Mouse (Mus musculus) bone marrow macrophage, adult 2 months (primary cell): ENCODE results near the gene Zfp335. TPM values are rescaled to one million over a fixed set of nuclear protein-coding genes. Genes with fewer than 3 reads are reported as not detected.

Experiments
- H3K27ac ChIP-seq: 2 replicates; pipeline ENCODE4 v1.5.1; 2012; ENCODE audit warnings: low read depth, low read length; ENCODE audit not compliant: insufficient read depth
- H3K4me1 ChIP-seq: 2 replicates; pipeline ENCODE4 v1.6.1; 2012; ENCODE audit warnings: low read length; ENCODE audit not compliant: control insufficient read depth, insufficient read depth
- H3K4me3 ChIP-seq: 2 replicates; pipeline ENCODE4 v1.5.1; 2012; ENCODE audit warnings: mild to moderate bottlenecking, low read length, moderate library complexity; ENCODE audit not compliant: insufficient read depth
- CTCF ChIP-seq: IDR thresholded peaks from 2 replicates; pipeline ENCODE4 v1.5.1; 2012; ENCODE audit warnings: low read depth, mild to moderate bottlenecking, low read length, moderate library complexity
- POLR2A ChIP-seq: IDR thresholded peaks from 2 replicates; pipeline ENCODE4 v1.6.1; 2012; ENCODE audit warnings: mild to moderate bottlenecking, low read depth, low read length, borderline replicate concordance
- polyA plus RNA-seq: library from polyadenylated mRNA; stranded (reverse); fragments of >200 nt; gene quantifications from 2 replicates; pipeline ENCODE4 v1.2.4, GENCODE M21; 2012; ENCODE audit not compliant: missing spikeins, insufficient read depth, insufficient read length

Gene Zfp335
- polyA plus RNA-seq, 1 experiment: 14.5 TPM

- Histone ChIP-seq H3K27ac (no peak overlapping the region), H3K4me1 (peaks cover 5% of the 10 kb centered on the region), H3K4me3 (no peak overlapping the region)
- no peak for TF ChIP-seq POLR2A
- no peak for TF ChIP-seq CTCF
These were observed 19.4 kb upstream of the Zfp335 start for GRCm38 (mm10) chr2:164930706-164931581.

GRCm38 (mm10) chr2:164924100-164924857 lies 12.7 kb upstream of the Zfp335 start:
- Histone ChIP-seq H3K27ac (no peak overlapping the region), H3K4me1 (no peaks in the 10 kb centered on the region), H3K4me3 (no peak overlapping the region)
- TF ChIP-seq POLR2A (no peak), CTCF (peak; percentile 69)

- Histone ChIP-seq H3K27ac (no peak overlapping the region), H3K4me1 (no peaks in the 10 kb centered on the region), H3K4me3 (no peak overlapping the region)
- TF ChIP-seq CTCF (no peak), POLR2A (no peak)
These were observed 11.7 kb upstream of the Zfp335 start for GRCm38 (mm10) chr2:164923291-164923690.

- Histone ChIP-seq H3K27ac (no peak overlapping the region), H3K4me1 (peaks cover 6% of the 10 kb centered on the region), H3K4me3 (no peak overlapping the region)
- TF ChIP-seq CTCF (no peak), POLR2A (no peak)
These were observed 10.4 kb upstream of the Zfp335 start for GRCm38 (mm10) chr2:164921984-164922383.

GRCm38 (mm10) chr2:164918325-164918724 lies 6.8 kb upstream of the Zfp335 start:
- Histone ChIP-seq H3K27ac (no peak overlapping the region), H3K4me1 (peaks cover 23% of the 10 kb centered on the region), H3K4me3 (no peak overlapping the region)
- TF ChIP-seq CTCF (0 out of 2 replicates have a peak, but pooled peaks have one; percentile 19), POLR2A (no peak)

- H3K4me1 ChIP-seq: peaks cover 32% of the 10 kb centered on the region
- H3K27ac ChIP-seq: no peak overlapping the region
- TF ChIP-seq CTCF (no peak), POLR2A (no peak)
- no peak overlapping the region for H3K4me3 ChIP-seq
These were observed 5.8 kb upstream of the Zfp335 start for GRCm38 (mm10) chr2:164917371-164917770.

GRCm38 (mm10) chr2:164916820-164917219 lies 5.3 kb upstream of the Zfp335 start:
- Histone ChIP-seq H3K4me1 (peaks cover 33% of the 10 kb centered on the region), H3K27ac (no peak overlapping the region), H3K4me3 (no peak overlapping the region)
- TF ChIP-seq POLR2A: no peak
- TF ChIP-seq CTCF: no peak

- Histone ChIP-seq H3K4me3 (no peak overlapping the region), H3K27ac (peak overlapping the region; percentile 93), H3K4me1 (peaks cover 36% of the 10 kb centered on the region)
- TF ChIP-seq POLR2A (no peak), CTCF (no peak)
These were observed 1.9 kb upstream of the Zfp335 start for GRCm38 (mm10) chr2:164913428-164913786.

- peak overlapping the region; percentile 95; the same call in 1 of the 2 replicates for H3K4me3 ChIP-seq
- TF ChIP-seq CTCF: no peak
- no peak for TF ChIP-seq POLR2A
These were observed 1.3 kb upstream of the Zfp335 start for GRCm38 (mm10) chr2:164912749-164913427.

GRCm38 (mm10) chr2:164912151-164912550 lies 594 bp upstream of the Zfp335 start:
- TF ChIP-seq CTCF: no peak
- Histone ChIP-seq H3K27ac (peak overlapping the region; percentile 93), H3K4me3 (peak overlapping the region; percentile 95), H3K4me1 (peaks cover 32% of the 10 kb centered on the region)

More at GRCm38 (mm10) chr2:164912749-164913427, 1.3 kb upstream of the Zfp335 start:
- Histone ChIP-seq H3K27ac (peak overlapping the region; percentile 93), H3K4me1 (peaks cover 36% of the 10 kb centered on the region)
